Mouse (Mus musculus) mesoderm, embryonic 11.5 days (tissue): ENCODE measurements at regions not wholly inside any gene's neighbourhood (a gene's known extent, or its start where the extent isn't known, plus 50 kb on each side); places are given as distances from the start of the nearest gene placed in this dataset.
"Not testable (repeated sequence)": the region's sequence is repeated elsewhere in the genome, so short reads cannot be mapped to it uniquely, and the experiment has no call there.

ENCODE experiments used
- DNase-seq: peaks from one replicate; pipeline ENCODE4 v3.0.0-alpha.2; 2012; ENCODE audit warnings: low read depth, low spot score

DNA sequence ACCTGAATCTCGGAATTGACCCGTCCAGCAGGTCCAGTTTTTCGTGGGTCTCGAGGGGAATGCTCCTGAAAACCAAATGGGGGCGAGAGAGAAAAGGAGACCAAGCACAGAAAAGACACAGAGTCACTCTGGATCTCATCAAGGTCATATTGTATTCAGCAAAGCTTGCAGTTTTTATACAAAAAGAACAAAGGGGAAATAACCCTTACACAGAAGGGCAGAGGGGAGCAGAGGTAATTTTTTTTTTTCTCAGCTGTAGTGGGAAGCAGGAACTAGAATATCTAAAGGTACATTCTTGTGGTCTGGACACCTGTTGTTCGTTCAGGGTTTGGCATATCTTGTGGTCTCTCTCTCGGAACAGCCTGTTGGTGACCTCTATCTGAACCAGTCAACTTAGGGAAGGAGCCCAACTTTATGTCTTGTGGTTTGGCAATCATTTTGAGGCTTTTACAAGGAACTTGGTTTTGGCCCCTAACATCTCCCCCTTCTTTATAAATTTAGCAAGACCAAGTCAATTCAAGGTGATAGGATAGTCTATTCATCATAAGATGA is 1645.9 kb upstream of the Cdh9 start:
- DNase-seq: no peak

DNA sequence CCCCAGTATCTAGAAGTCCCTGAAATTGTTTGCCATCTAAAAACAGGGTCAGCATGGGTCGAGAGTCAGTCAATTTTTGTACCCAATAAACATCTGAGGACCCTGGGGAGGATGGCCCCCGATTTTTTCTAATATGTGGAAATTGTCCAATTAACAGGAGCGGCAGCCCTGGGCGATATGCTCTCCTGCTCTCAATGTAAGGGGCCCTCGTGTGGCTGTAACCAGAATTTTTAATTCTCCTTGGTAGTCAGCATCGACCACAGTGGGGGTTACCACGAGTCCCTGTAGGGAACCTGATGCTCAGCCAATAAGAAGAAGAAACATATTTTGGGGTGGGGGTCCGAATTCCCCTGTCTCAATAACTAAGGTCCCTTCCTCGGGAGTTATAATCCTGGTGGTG is 1639.9 kb upstream of the Cdh9 start:
- DNase-seq: not testable (repeated sequence)

DNA sequence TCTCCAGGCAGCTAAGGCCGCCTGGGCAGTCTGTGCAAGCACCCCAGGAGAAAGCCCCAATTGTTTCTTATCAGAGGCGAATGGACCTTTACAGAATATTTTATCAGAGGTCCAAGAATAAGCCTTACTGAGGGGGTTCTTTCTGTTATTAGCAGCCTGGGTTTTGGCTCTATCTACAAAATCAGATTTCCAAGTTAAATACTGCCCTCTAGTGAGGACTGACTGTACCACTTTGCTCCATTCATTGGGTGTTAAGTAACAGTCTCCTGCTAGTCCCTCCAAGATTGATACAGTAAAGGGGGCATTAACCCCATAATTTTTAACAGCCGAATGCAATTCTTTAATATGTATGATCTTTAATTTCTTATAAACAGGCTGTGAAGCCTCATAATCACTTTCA is 1638.8 kb upstream of the Cdh9 start:
- not testable (repeated sequence) for DNase-seq

DNA sequence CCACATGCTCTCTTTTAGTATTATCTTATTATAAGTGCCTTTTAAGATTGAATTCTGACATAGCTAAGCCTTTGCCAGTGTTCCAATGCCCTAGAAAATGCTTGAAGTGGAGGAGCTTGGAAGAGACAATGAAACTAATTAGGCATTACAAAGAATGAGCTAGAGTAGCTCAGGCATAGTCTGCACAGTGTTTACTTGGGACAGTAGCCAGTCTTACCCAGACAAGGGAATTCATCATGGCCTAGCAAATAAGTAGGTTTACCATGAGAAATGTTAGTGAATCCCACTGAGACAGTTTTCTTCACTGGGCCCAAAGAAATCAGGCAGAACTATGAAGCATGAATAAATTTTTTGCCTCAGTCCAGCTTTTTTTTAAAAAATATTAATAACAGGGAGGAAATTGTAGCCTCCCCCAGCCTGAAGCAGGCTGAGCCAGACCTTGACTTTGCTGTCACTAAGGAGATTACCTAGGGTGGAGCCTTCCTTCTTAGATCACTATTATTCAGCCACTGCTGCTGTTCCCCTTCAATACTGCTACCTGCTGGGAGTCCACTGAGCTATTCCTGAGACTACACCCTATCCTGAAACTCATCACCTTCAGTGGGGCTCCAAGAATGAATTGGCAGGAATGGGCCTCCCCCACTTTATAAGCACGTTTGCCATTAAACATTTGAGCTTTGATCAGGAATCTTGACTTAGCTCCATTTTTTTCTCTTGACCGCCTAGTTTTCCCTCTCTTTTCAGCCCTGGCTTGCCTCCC is 1636.8 kb upstream of the Cdh9 start:
- DNase-seq: no peak

DNA sequence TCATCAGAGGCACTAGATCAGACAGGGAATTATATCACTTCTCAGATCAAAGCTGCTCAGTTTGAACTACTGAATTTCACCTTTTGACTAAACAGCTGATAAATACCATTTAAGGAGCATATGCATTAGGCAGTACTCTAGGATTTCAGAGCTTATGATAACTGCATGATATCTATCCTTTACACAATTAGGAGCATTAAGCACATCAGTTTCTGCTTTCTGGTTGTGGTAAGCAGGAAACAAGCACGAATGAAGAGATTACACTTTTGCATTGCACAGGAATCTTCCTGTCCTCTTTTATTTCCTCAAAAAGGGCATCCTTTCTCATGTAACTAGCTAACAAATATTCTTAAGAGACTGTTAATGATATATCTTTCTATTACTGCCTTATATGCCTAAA is 1631.2 kb upstream of the Cdh9 start:
- DNase-seq: no peak

DNA sequence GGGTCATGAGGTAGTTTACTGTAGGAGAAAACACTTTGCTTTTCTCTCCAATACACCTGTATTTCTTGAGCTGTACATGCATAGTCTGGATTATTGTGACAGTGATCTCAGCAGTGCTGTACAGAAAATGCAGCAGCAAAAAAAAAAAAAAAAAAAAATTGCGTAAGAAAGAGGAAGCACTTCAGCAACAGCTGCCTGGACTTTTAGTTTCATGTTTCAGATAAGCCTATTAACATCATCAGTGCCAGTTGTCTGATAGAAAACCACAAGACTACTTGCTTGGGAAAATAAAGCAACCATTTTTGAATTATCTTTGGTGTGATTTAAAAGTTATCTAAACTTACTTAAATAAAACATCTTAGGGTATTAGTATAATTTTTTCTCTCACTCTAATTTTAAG is 1626.4 kb upstream of the Cdh9 start:
- DNase-seq: no peak

DNA sequence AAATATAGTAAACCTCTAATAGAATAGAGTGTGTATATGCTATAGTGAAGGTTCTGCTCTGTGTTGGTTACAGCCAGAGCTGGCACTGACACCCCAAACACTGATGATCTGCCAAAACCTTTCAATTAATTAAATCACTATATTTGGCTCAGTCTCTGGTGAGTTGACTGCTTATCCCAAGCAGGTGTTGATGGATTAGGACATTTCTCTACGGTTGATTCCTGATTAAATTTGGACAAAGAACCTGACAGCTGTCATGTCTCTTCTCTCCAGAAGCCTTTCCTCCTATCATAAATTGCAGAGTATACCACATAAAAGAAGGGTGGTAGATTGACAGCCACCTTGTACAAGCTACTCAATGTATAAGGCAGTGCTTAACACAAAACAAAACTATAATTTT is 1608.4 kb upstream of the Cdh9 start:
- DNase-seq: no peak

DNA sequence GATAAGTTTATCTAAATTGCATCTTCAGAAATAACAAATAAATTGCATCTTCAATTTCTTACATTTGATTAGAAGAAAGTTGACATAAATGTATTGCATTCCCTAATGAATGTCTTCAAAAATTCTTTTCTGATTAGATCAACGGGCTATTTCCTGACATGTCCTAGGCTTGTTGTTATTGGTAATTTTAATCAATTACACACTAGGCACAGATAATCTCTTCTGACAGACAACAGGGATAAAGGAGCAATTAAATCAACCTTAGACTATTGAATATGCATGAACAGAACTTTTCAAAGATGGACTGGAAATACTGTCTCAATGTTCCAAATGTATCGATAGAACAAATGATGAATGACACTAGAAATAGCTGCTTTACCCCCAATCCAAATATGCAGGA is 1579.8 kb upstream of the Cdh9 start:
- no peak for DNase-seq

DNA sequence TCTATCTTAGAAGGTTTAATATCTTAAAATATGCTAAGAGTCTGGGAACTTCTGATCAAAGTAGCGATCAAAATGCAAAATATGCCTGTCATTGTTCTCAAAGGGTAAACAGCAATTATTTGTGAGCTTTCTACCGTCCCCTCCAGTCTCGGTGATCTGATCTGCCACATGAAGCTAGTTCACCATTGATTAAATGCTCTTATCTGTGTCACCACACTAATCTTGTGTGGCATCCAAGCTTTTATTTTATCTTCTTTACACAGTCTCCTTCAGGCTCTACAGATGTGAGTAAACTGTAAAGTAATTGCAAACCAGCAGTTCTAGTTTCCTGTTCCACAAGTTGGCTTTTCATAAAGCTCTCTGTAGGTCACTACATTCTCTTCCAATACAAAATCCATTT is 1573.1 kb upstream of the Cdh9 start:
- DNase-seq: no peak

DNA sequence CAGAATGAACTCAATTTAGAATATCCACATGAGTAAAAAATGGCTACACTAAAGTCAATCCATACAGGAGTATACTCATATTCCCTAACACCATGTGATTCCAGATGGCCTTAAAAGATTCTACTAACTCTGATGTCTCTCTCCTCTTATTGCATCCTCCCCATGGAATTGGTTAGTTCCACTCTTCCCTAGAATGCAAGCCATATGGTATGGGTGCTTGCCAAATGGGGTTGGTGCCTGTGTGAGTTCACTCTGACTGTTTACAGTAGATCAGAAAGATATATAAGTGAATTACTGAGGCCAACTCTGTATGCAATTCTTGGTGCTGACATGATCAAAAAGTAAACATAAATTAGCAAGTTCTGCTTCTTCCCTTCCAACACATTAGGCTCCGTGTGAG is 1558.2 kb upstream of the Cdh9 start:
- no peak for DNase-seq

DNA sequence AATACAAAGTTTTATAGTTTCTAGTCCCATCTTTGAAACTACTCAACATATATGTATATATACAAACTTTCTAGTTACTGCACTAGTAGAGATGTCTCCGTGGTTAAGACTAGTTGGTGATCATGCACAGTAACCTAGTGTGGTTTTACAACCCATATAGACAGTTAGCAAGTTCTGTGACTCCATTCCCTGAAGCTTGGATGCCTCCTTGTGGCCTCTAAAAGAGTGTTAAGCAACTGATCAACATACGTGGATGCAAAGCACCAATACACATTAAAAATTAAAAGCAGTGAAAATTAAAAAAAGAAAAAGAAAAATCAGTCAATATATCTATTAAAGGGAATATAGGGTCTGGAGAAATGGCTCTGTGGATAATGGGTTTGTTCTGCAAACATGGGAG is 1508.3 kb upstream of the Cdh9 start:
- DNase-seq: no peak

DNA sequence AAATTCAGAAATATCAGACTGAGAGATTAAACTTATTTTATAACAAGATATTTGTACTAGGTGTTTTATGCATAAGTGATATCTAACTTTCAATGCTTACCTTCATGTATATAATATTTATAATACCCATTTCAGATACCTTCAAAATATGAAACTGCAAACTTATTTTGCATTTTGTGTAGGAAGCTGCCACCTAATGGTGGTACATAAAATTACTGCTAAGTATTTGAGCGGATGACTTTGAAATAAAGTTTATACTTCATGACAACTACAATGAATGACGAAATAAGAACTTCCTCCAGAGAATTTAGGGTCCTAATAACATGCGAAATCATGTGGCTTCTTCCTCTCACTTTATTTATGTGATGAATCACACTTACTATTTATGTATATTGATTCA is 1498.6 kb upstream of the Cdh9 start:
- no peak for DNase-seq

DNA sequence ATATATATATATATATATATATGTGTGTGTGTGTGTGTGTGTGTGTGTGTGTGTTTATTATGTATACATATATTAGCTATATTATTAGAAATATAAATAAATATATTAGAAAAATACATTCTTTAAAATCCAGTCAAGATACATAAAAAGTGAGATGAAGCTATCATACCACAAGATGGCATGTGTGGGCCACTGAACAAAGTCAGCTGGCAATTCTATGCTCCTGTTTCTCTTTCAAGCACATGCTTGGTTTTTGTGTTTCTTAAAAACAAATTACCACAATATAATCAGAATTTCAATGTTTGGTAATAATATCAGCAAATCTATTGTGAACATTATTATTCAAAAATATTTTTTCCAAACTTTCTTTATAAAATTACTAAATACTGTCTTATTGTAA is 1490.2 kb upstream of the Cdh9 start:
- peak; percentile 28 for DNase-seq
